Mouse (Mus musculus) ES-E14 (cell line): ENCODE measurements at regions not wholly inside any gene's neighbourhood (a gene's known extent, or its start where the extent isn't known, plus 50 kb on each side); places are given as distances from the start of the nearest gene placed in this dataset.

Experiments used
- CHD2 ChIP-seq: IDR thresholded peaks from 2 replicates; pipeline ENCODE4 v1.6.1; 2014; ENCODE audit warnings: mild to moderate bottlenecking, low read depth, low read length, inconsistent platforms
- HCFC1 ChIP-seq: IDR thresholded peaks from 2 replicates; pipeline ENCODE4 v1.6.1; 2012; ENCODE audit warnings: low read length, inconsistent platforms, borderline replicate concordance; ENCODE audit not compliant: insufficient read depth
- MAFK ChIP-seq: IDR thresholded peaks from 2 replicates; pipeline ENCODE4 v1.6.1; 2014; ENCODE audit warnings: mild to moderate bottlenecking, low read depth, low read length, inconsistent platforms; ENCODE audit not compliant: insufficient read depth
- ZC3H11A ChIP-seq: IDR thresholded peaks from 2 replicates; pipeline ENCODE4 v1.6.1; 2012; ENCODE audit warnings: low read depth, mild to moderate bottlenecking, inconsistent platforms, low read length, borderline replicate concordance
- ZNF384 ChIP-seq: IDR thresholded peaks from 2 replicates; pipeline ENCODE4 v1.6.1; 2012; ENCODE audit warnings: low read depth, low read length, inconsistent platforms

GRCm38 (mm10) chr9:23072741-23073140 is 150.1 kb upstream of the Bmper start:
- TF ChIP-seq ZNF384 (no peak), MAFK (no peak), ZC3H11A (no peak), HCFC1 (no peak), CHD2 (no peak)
